Mouse (Mus musculus) T-helper 1 cell (primary cell): ENCODE results near the gene Mfn2.
"Not testable (repeated sequence)": the region's sequence is repeated elsewhere in the genome, so short reads cannot be mapped to it uniquely, and the experiment has no call there.

Source experiments
- in situ Hi-C: fragments of 300-600 bp; cut with MboI, MseI; formaldehyde crosslinking; loops from one replicate; pipeline ENCODE4 v1.15.1; 2025; ENCODE audit warnings: high pct_unique_total_duplicates

The Mfn2 gene

GRCm38 (mm10) chr4:147868450-147869031 is 36.0 kb downstream of the Mfn2 start, which contains the start of the genes Miip and Fv1:
TSS of gene Miip (minus strand) at chr4:147868816.
TSS of gene Fv1 (plus strand) at chr4:147868979.
- in situ Hi-C loops, result loop anchor here (5.0 kb wide), 1 partner anchor 169 kb away; the partner anchor contains the start of genes Clcn6 and Mthfr

- in situ Hi-C loops, result loop anchor here (5.0 kb wide), 1 partner anchor 169 kb away; the partner anchor contains the start of genes Clcn6 and Mthfr
Observed at GRCm38 (mm10) chr4:147867563-147868449, 36.7 kb downstream of the Mfn2 start.

- in situ Hi-C loops, result loop anchor here (5.0 kb wide), 1 partner anchor 171 kb away; the partner anchor contains the start of genes Clcn6 and Mthfr
Observed at GRCm38 (mm10) chr4:147866793-147867192, 37.7 kb downstream of the Mfn2 start.

DNA sequence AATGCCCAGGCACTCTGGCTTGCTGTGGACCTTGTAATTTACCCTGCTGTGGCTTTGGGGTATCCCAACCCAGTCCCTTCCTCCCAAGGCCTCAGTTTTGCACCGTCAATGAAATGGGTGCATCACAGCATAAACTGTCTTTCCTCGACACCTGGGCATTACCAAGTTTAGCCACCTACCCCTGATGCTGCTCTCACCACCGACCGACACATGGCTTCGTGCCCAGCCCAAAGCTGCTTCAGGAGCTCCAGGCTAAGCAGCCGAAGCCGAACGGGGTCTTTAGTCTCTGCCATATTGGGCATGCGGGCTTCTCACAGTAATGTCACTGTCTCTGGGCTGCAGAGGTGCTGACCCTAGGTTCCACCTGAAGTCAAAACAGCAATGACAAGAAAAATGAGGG is 38.4 kb downstream of the Mfn2 start:
- in situ Hi-C loops, result loop anchor here (5.0 kb wide), 1 partner anchor 171 kb away; the partner anchor contains the start of genes Clcn6 and Mthfr

- in situ Hi-C loops, result loop anchor here (5.0 kb wide), 1 partner anchor 172 kb away; the partner anchor contains the start of genes Clcn6 and Mthfr
Observed at GRCm38 (mm10) chr4:147865651-147866050, 38.9 kb downstream of the Mfn2 start.

GRCm38 (mm10) chr4:147862051-147862450 is 42.5 kb downstream of the Mfn2 start:
- in situ Hi-C loops, result no loop called here

GRCm38 (mm10) chr4:147850776-147851175 is 53.7 kb downstream of the Mfn2 start:
- in situ Hi-C loops, result no loop called here

- in situ Hi-C loops, result no loop called here
Observed at GRCm38 (mm10) chr4:147848584-147848991, 55.9 kb downstream of the Mfn2 start.

- in situ Hi-C loops, result no loop called here
Observed at GRCm38 (mm10) chr4:147847614-147848583, 56.6 kb downstream of the Mfn2 start, which contains the start of gene Zfp933. TSS of gene Zfp933 (minus strand) at chr4:147848366.

- in situ Hi-C loops, result no loop called here
Observed at GRCm38 (mm10) chr4:147842871-147843270, 61.6 kb downstream of the Mfn2 start.

GRCm38 (mm10) chr4:147839282-147839681 is 65.2 kb downstream of the Mfn2 start:
- in situ Hi-C loops, result not testable (repeated sequence)

- in situ Hi-C loops, result no loop called here
Observed at GRCm38 (mm10) chr4:147824389-147824788, 80.1 kb downstream of the Mfn2 start.
